9 mouse cellular contexts compared by ENCODE assay signal in genomic region chr8:125223031-125223753, GRCm38 (mm10).
DNase-seq lines count a peak whose midpoint lies in the region; TF ChIP-seq lines count a peak whose summit lies in the region.
"Had no signal": no experiment of that assay in that cellular context is flagged by ENCODE, and none has a peak within 500 bp of the region (broad histone marks: within the 10 kb centered on the region; RNA-seq: fewer than 3 reads in every experiment).

No protein-coding gene starts in this region.

- peak; percentile 46 to 55 for DNase-seq in heart, adult 2 months
- DNase-seq in heart, postnatal 25 days (ENCODE audit: low spot score): no peak
- peak; percentile 75 for DNase-seq in ovary, adult 18-20 months (ENCODE audit: low spot score)
- no peak for DNase-seq in ovary, postnatal 14 days (ENCODE audit: low spot score)
- peak; percentile 48 to 52 for DNase-seq in heart, postnatal 10 days
- peak; percentile 40 for DNase-seq in testis, postnatal 14 days (ENCODE audit: low spot score)
- DNase-seq in right cerebral cortex, adult 18-20 months: no peak
- no peak for DNase-seq in left cerebral cortex, postnatal 36 days (ENCODE audit: low spot score in 2 of 2)

- H3K4me3 ChIP-seq in heart, adult 2 months: no peak overlapping the region
- H3K4me3 ChIP-seq: midbrain, embryonic 13.5 days had no signal

- H3K36me3 ChIP-seq in heart, adult 2 months (ENCODE audit: control insufficient read depth, insufficient read depth, low read length): peaks cover 3% of the 10 kb centered on the region; the same call in 1 of the 2 replicates
- H3K36me3 ChIP-seq: midbrain, embryonic 13.5 days had no signal

- no peak for TF ChIP-seq POLR2A in heart, adult 2 months (IDR thresholded peaks at IDR 0.05; ENCODE audit: insufficient read depth, low read depth, low read length)

- no peaks in the 10 kb centered on the region for H3K27me3 ChIP-seq in heart, adult 2 months (ENCODE audit: control insufficient read depth, insufficient read depth, low read length)
- H3K27me3 ChIP-seq: midbrain, embryonic 13.5 days had no signal

- H3K27ac ChIP-seq in heart, adult 2 months: peak overlapping the region; percentile 1; the same call in 1 of the 2 replicates
- H3K27ac ChIP-seq: midbrain, embryonic 13.5 days had no signal

- intact Hi-C loops in heart, adult 2 months (cut with DNase I): no loop called here
- intact Hi-C loops in heart, postnatal 25 days (cut with DNase I): no loop called here
- intact Hi-C loops in heart, postnatal 10 days (cut with DNase I): no loop called here
- intact Hi-C loops in left cerebral cortex, postnatal 36 days (cut with DNase I): no loop called here

- TF ChIP-seq EP300 in heart, adult 2 months (IDR thresholded peaks at IDR 0.05; ENCODE audit: insufficient read depth, low read depth, low read length): 0 out of 2 replicates have a peak, but pooled peaks have one; percentile 44

- no peaks in the 10 kb centered on the region for H3K79me2 ChIP-seq in heart, adult 2 months (replicated peaks; ENCODE audit: control insufficient read depth, insufficient read depth, low read length)

- H3K4me1 ChIP-seq in heart, adult 2 months (ENCODE audit: control insufficient read depth, insufficient read depth, low read length): peaks cover 28% of the 10 kb centered on the region

- H3K9ac ChIP-seq in heart, adult 2 months (ENCODE audit: low read depth, low read length): no peak overlapping the region
- H3K9ac ChIP-seq: midbrain, embryonic 13.5 days had no signal

- TF ChIP-seq CTCF in heart, adult 2 months (IDR thresholded peaks at IDR 0.05): no peak

- WGBS in heart, adult 2 months: 68% methylated on average over 10 of the region's 10 CpGs

Comparison
In these comparisons a context has a peak if more than half of its experiments do, and no peak if none do; other contexts are left out.
1. DNase-seq: peak in heart, adult 2 months (2 of 2), ovary, adult 18-20 months (single experiment), heart, postnatal 10 days (2 of 2) and testis, postnatal 14 days (single experiment); none in heart, postnatal 25 days (single experiment), ovary, postnatal 14 days (single experiment), right cerebral cortex, adult 18-20 months (single experiment) and left cerebral cortex, postnatal 36 days (0 of 2).